Mouse (Mus musculus): ENCODE results near the gene Aoc1.

GRCm38 (mm10) chr6:48869774-48870173 lies 2.9 kb upstream of the Aoc1 start:
- TF ChIP-seq CTCF (IDR thresholded peaks at IDR 0.05; ENCODE audit: control insufficient read depth, insufficient read depth, insufficient replicate concordance, low read depth, low read length) (no peak), POLR2A (IDR thresholded peaks at IDR 0.05; ENCODE audit: control insufficient read depth, low read depth, low read length) (no peak)

All from testis, adult 2 months (tissue).